Mouse (Mus musculus) midbrain, embryonic 10.5 days (tissue): ENCODE results near the gene Zfp750. TPM values are rescaled to one million over a fixed set of nuclear protein-coding genes. Genes with fewer than 3 reads are reported as not detected.

Experiments
- DNase-seq: peaks from one replicate; pipeline ENCODE4 v3.0.0-alpha.2; 2017; ENCODE audit warnings: low spot score
- H3K27ac ChIP-seq: fragments of 300-500 bp; sonication (generic); replicated peaks from 2 replicates; pipeline ENCODE4 v1.5.1; 2016; ENCODE audit warnings: mild to moderate bottlenecking
- H3K27me3 ChIP-seq: fragments of 300-500 bp; sonication (generic); 2 replicates; pipeline ENCODE4 v1.6.1; 2016; ENCODE audit warnings: low read depth, mild to moderate bottlenecking; ENCODE audit not compliant: poor library complexity, severe bottlenecking
- H3K36me3 ChIP-seq: fragments of 300-500 bp; sonication (generic); 2 replicates; pipeline ENCODE4 v1.6.1; 2016; ENCODE audit warnings: mild to moderate bottlenecking, moderate library complexity
- H3K4me1 ChIP-seq: fragments of 300-500 bp; sonication (generic); 2 replicates; pipeline ENCODE4 v1.6.1; 2016
- H3K4me3 ChIP-seq: fragments of 300-500 bp; sonication (generic); 2 replicates; pipeline ENCODE4 v1.5.1; 2016; ENCODE audit warnings: mild to moderate bottlenecking, moderate library complexity
- H3K9me3 ChIP-seq: fragments of 300-500 bp; sonication (generic); replicated peaks from 2 replicates; pipeline ENCODE4 v1.6.1; 2016; ENCODE audit warnings: mild to moderate bottlenecking
- WGBS: fragments of 180-500 bp; shearing (Covaris S2); methylation state at CpG from one replicate; pipeline ENCODE4 v1.1.7; 2016; 5-methylcytosine and 5-hydroxymethylcytosine counted together
- polyA plus RNA-seq: library from polyadenylated mRNA; unstranded; fragments of >200 nt; fragmentation: Nextera tagmentation; extraction: Ambion mirVana; gene quantifications from 2 replicates; pipeline ENCODE4 v1.2.1, GENCODE M21; 2016

The Zfp750 gene
- 0.46 and 0.67 TPM in 2 replicates for polyA plus RNA-seq

- Histone ChIP-seq H3K4me1 (no peaks in the 10 kb centered on the region), H3K27me3 (no peaks in the 10 kb centered on the region), H3K9me3 (no peaks in the 10 kb centered on the region), H3K27ac (no peak within 1 kb of the TSS; the same call in 1 of the 2 replicates), H3K4me3 (no peak within 1 kb of the TSS), H3K36me3 (no peaks in the 10 kb centered on the region)
- no peak for DNase-seq
- WGBS: 59% methylated on average over 10 of the region's 10 CpGs
Measured at GRCm38 (mm10) chr11:121519131-121519530, at the start of gene Zfp750. TSS of gene Zfp750 (minus strand) at chr11:121519333.

GRCm38 (mm10) chr11:121564265-121564664 lies 45.1 kb upstream of the Zfp750 start:
- no peak for DNase-seq
- no peaks in the 10 kb centered on the region for H3K27me3 ChIP-seq
- H3K9me3 ChIP-seq: no peaks in the 10 kb centered on the region
- H3K4me1 ChIP-seq: no peaks in the 10 kb centered on the region
- H3K4me3 ChIP-seq: no peak overlapping the region
- no peak overlapping the region for H3K27ac ChIP-seq
- H3K36me3 ChIP-seq: peaks cover 11% of the 10 kb centered on the region; the same call in 1 of the 2 replicates
- WGBS: 96% methylated on average over 4 of the region's 4 CpGs

- no peaks in the 10 kb centered on the region for H3K27me3 ChIP-seq
- H3K9me3 ChIP-seq: no peaks in the 10 kb centered on the region
- peaks cover 11% of the 10 kb centered on the region; the same call in 1 of the 2 replicates for H3K36me3 ChIP-seq
- no peak for DNase-seq
- H3K27ac ChIP-seq: no peak overlapping the region
- no peak overlapping the region for H3K4me3 ChIP-seq
- no peaks in the 10 kb centered on the region for H3K4me1 ChIP-seq
- WGBS: 91% methylated on average over 5 of the region's 5 CpGs
Measured at GRCm38 (mm10) chr11:121563312-121563711, 44.2 kb upstream of the Zfp750 start.

GRCm38 (mm10) chr11:121560294-121560663 lies 41.1 kb upstream of the Zfp750 start:
- H3K4me3 ChIP-seq: no peak overlapping the region
- H3K4me1 ChIP-seq: no peaks in the 10 kb centered on the region
- no peaks in the 10 kb centered on the region for H3K27me3 ChIP-seq
- no peaks in the 10 kb centered on the region for H3K9me3 ChIP-seq
- no peak overlapping the region for H3K27ac ChIP-seq
- 89% methylated on average over 7 of the region's 7 CpGs for WGBS
- DNase-seq: no peak
- H3K36me3 ChIP-seq: peaks cover 26% of the 10 kb centered on the region

- WGBS: 95% methylated on average over 4 of the region's 4 CpGs
- Histone ChIP-seq H3K36me3 (peaks cover 23% of the 10 kb centered on the region), H3K27me3 (no peaks in the 10 kb centered on the region), H3K27ac (no peak overlapping the region), H3K9me3 (no peaks in the 10 kb centered on the region), H3K4me1 (no peaks in the 10 kb centered on the region), H3K4me3 (no peak overlapping the region)
- DNase-seq: no peak
Measured at GRCm38 (mm10) chr11:121559527-121560293, 40.6 kb upstream of the Zfp750 start.

GRCm38 (mm10) chr11:121558522-121558921 lies 39.4 kb upstream of the Zfp750 start:
- no peaks in the 10 kb centered on the region for H3K4me1 ChIP-seq
- H3K36me3 ChIP-seq: peaks cover 16% of the 10 kb centered on the region
- no peak overlapping the region for H3K27ac ChIP-seq
- no peaks in the 10 kb centered on the region for H3K27me3 ChIP-seq
- 90% methylated on average over 3 of the region's 3 CpGs for WGBS
- H3K9me3 ChIP-seq: no peaks in the 10 kb centered on the region
- no peak for DNase-seq
- no peak overlapping the region for H3K4me3 ChIP-seq

- H3K4me1 ChIP-seq: no peaks in the 10 kb centered on the region
- WGBS: 92% methylated on average over 1 of the region's 1 CpGs
- no peak for DNase-seq
Measured at GRCm38 (mm10) chr11:121557946-121558345, 38.8 kb upstream of the Zfp750 start.

GRCm38 (mm10) chr11:121556727-121557126 lies 37.6 kb upstream of the Zfp750 start:
- H3K27ac ChIP-seq: no peak overlapping the region
- 87% methylated on average over 1 of the region's 1 CpGs for WGBS
- H3K4me1 ChIP-seq: no peaks in the 10 kb centered on the region
- no peak overlapping the region for H3K4me3 ChIP-seq
- no peaks in the 10 kb centered on the region for H3K9me3 ChIP-seq
- no peaks in the 10 kb centered on the region for H3K27me3 ChIP-seq
- peaks cover 16% of the 10 kb centered on the region for H3K36me3 ChIP-seq
- no peak for DNase-seq

More at GRCm38 (mm10) chr11:121557946-121558345, 38.8 kb upstream of the Zfp750 start:
- peaks cover 16% of the 10 kb centered on the region for H3K36me3 ChIP-seq
- H3K4me3 ChIP-seq: no peak overlapping the region
- H3K27ac ChIP-seq: no peak overlapping the region
- H3K27me3 ChIP-seq: no peaks in the 10 kb centered on the region
- H3K9me3 ChIP-seq: no peaks in the 10 kb centered on the region

- H3K4me3 ChIP-seq: no peak overlapping the region
- 98% methylated on average over 3 of the region's 3 CpGs for WGBS
- H3K36me3 ChIP-seq: peaks cover 16% of the 10 kb centered on the region
- no peaks in the 10 kb centered on the region for H3K27me3 ChIP-seq
- peaks cover 30% of the 10 kb centered on the region for H3K4me1 ChIP-seq
- DNase-seq: no peak
- no peaks in the 10 kb centered on the region for H3K9me3 ChIP-seq
- H3K27ac ChIP-seq: no peak overlapping the region
Measured at GRCm38 (mm10) chr11:121553458-121553857, 34.3 kb upstream of the Zfp750 start.

GRCm38 (mm10) chr11:121552846-121553457 lies 33.8 kb upstream of the Zfp750 start:
- Histone ChIP-seq H3K9me3 (no peaks in the 10 kb centered on the region), H3K4me1 (peaks cover 33% of the 10 kb centered on the region), H3K27ac (no peak overlapping the region), H3K36me3 (peaks cover 13% of the 10 kb centered on the region), H3K27me3 (no peaks in the 10 kb centered on the region), H3K4me3 (no peak overlapping the region)
- DNase-seq: no peak
- 93% methylated on average over 7 of the region's 7 CpGs for WGBS

- WGBS: 86% methylated on average over 4 of the region's 4 CpGs
- no peak for DNase-seq
Measured at GRCm38 (mm10) chr11:121552167-121552566, 33.0 kb upstream of the Zfp750 start.

GRCm38 (mm10) chr11:121551206-121551799 lies 32.2 kb upstream of the Zfp750 start:
- no peaks in the 10 kb centered on the region for H3K9me3 ChIP-seq
- H3K27ac ChIP-seq: peak overlapping the region; percentile 77
- no peak for DNase-seq
- no peaks in the 10 kb centered on the region for H3K27me3 ChIP-seq
- no peak overlapping the region for H3K4me3 ChIP-seq
- peaks cover 33% of the 10 kb centered on the region for H3K4me1 ChIP-seq
- WGBS: 93% methylated on average over 5 of the region's 5 CpGs
- H3K36me3 ChIP-seq: 0 out of 2 replicates have a peak, but pooled peaks cover 2% of the 10 kb centered on the region

More at GRCm38 (mm10) chr11:121552167-121552566, 33.0 kb upstream of the Zfp750 start:
- Histone ChIP-seq H3K9me3 (no peaks in the 10 kb centered on the region), H3K27ac (no peak overlapping the region), H3K4me1 (peaks cover 33% of the 10 kb centered on the region), H3K4me3 (no peak overlapping the region), H3K27me3 (no peaks in the 10 kb centered on the region), H3K36me3 (peaks cover 5% of the 10 kb centered on the region; the same call in 1 of the 2 replicates)
